Mouse (Mus musculus): ENCODE measurements at regions not wholly inside any gene's neighbourhood (a gene's known extent, or its start where the extent isn't known, plus 50 kb on each side); places are given as distances from the start of the nearest gene placed in this dataset.

GRCm38 (mm10) chr12:73448388-73448965 is 97.7 kb downstream of the Tmem30b start:
- DNase-seq, result no peak
- intact Hi-C loops (cut with DNase I), result no loop called here

GRCm38 (mm10) chr12:73447172-73447571 is 99.0 kb downstream of the Tmem30b start:
- intact Hi-C loops (cut with DNase I), result no loop called here
- no peak for DNase-seq

GRCm38 (mm10) chr12:73446148-73446547 is 100.0 kb downstream of the Tmem30b start:
- intact Hi-C loops (cut with DNase I), result no loop called here
- no peak for DNase-seq

GRCm38 (mm10) chr12:73445562-73445961 is 100.6 kb downstream of the Tmem30b start:
- intact Hi-C loops (cut with DNase I), result no loop called here

GRCm38 (mm10) chr12:73445128-73445527 is 101.1 kb downstream of the Tmem30b start:
- no peak for DNase-seq
- intact Hi-C loops (cut with DNase I), result no loop called here

More at GRCm38 (mm10) chr12:73445562-73445961, 100.6 kb downstream of the Tmem30b start:
- no peak for DNase-seq

- DNase-seq, result no peak
- intact Hi-C loops (cut with DNase I), result no loop called here
These were observed 104.9 kb downstream of the Tmem30b start for GRCm38 (mm10) chr12:73441326-73441725.

- no peak for DNase-seq
- intact Hi-C loops (cut with DNase I), result no loop called here
These were observed 111.5 kb downstream of the Tmem30b start for GRCm38 (mm10) chr12:73434684-73435083.

- DNase-seq, result no peak
- intact Hi-C loops (cut with DNase I), result no loop called here
These were observed 113.6 kb downstream of the Tmem30b start for GRCm38 (mm10) chr12:73432546-73432945.

- intact Hi-C loops (cut with DNase I), result no loop called here
- DNase-seq, result no peak
These were observed 118.0 kb downstream of the Tmem30b start for GRCm38 (mm10) chr12:73428171-73428570.

- no peak for DNase-seq
- intact Hi-C loops (cut with DNase I), result no loop called here
These were observed 121.4 kb downstream of the Tmem30b start for GRCm38 (mm10) chr12:73424814-73425213.

- DNase-seq, result no peak
- intact Hi-C loops (cut with DNase I), result no loop called here
These were observed 129.1 kb downstream of the Tmem30b start for GRCm38 (mm10) chr12:73417101-73417500.

- no peak for DNase-seq
- intact Hi-C loops (cut with DNase I), result no loop called here
These were observed 129.8 kb downstream of the Tmem30b start for GRCm38 (mm10) chr12:73416367-73416897.

GRCm38 (mm10) chr12:73415856-73416366 is 129.3 kb downstream of the Slc38a6 start:
- intact Hi-C loops (cut with DNase I), result no loop called here
- DNase-seq, result no peak

- intact Hi-C loops (cut with DNase I), result no loop called here
These were observed 127.0 kb downstream of the Slc38a6 start for GRCm38 (mm10) chr12:73413439-73414196.

GRCm38 (mm10) chr12:73412500-73412899 is 125.9 kb downstream of the Slc38a6 start:
- no peak for DNase-seq
- intact Hi-C loops (cut with DNase I), result no loop called here

More at GRCm38 (mm10) chr12:73413439-73414196, 127.0 kb downstream of the Slc38a6 start:
- DNase-seq, result no peak

GRCm38 (mm10) chr12:73410924-73411323 is 124.3 kb downstream of the Slc38a6 start:
- peak; percentile 71 to 76 for DNase-seq
- intact Hi-C loops (cut with DNase I), result no loop called here

GRCm38 (mm10) chr12:73409481-73410085 is 123.0 kb downstream of the Slc38a6 start:
- peak; percentile 87 to 88 for DNase-seq
- intact Hi-C loops (cut with DNase I), result loop anchor here (5.0 kb wide), 1 partner anchor 108 kb away; no protein-coding TSS in a partner anchor

- intact Hi-C loops (cut with DNase I), result loop anchor here (5.0 kb wide), 1 partner anchor 109 kb away; no protein-coding TSS in a partner anchor
- peak; percentile 91 to 94 for DNase-seq
These were observed 122.0 kb downstream of the Slc38a6 start for GRCm38 (mm10) chr12:73408614-73409013.

- intact Hi-C loops (cut with DNase I), result loop anchor here (5.0 kb wide), 1 partner anchor 109 kb away; no protein-coding TSS in a partner anchor
- DNase-seq, result no peak
These were observed 121.6 kb downstream of the Slc38a6 start for GRCm38 (mm10) chr12:73408165-73408564.

GRCm38 (mm10) chr12:73406556-73407087 is 120.0 kb downstream of the Slc38a6 start:
- DNase-seq, result no peak
- intact Hi-C loops (cut with DNase I), result loop anchor here (5.0 kb wide), 1 partner anchor 111 kb away; no protein-coding TSS in a partner anchor

GRCm38 (mm10) chr12:73405583-73405982 is 119.0 kb downstream of the Slc38a6 start:
- intact Hi-C loops (cut with DNase I), result loop anchor here (5.0 kb wide), 1 partner anchor 112 kb away; no protein-coding TSS in a partner anchor
- no peak for DNase-seq
